Mouse (Mus musculus) lung, embryonic 14.5 days (tissue): ENCODE results near the gene Cd2ap. TPM values are rescaled to one million over a fixed set of nuclear protein-coding genes. Genes with fewer than 3 reads are reported as not detected.

Experiments
- ATAC-seq: fragments of 200-750 bp; cut with Nextera tagmentation; 2 replicates; pipeline ENCODE4 v1.8.0; 2017; ENCODE audit warnings: mild to moderate bottlenecking, moderate TSS enrichment, moderate library complexity; ENCODE audit not compliant: insufficient read depth
- DNase-seq: peaks from one replicate; pipeline ENCODE4 v3.0.0-alpha.2; 2015
- H3K27ac ChIP-seq: fragments of 300-500 bp; sonication (generic); 2 replicates; pipeline ENCODE4 v1.5.1; 2014; ENCODE audit warnings: low read depth, mild to moderate bottlenecking, moderate library complexity
- H3K27me3 ChIP-seq: fragments of 300-500 bp; sonication (generic); 2 replicates; pipeline ENCODE4 v1.6.1; 2014; ENCODE audit warnings: low read length, control low read depth; ENCODE audit not compliant: insufficient read depth
- H3K36me3 ChIP-seq: fragments of 300-500 bp; sonication (generic); 2 replicates; pipeline ENCODE4 v1.6.1; 2014; ENCODE audit warnings: control low read depth; ENCODE audit not compliant: insufficient read depth
- H3K4me1 ChIP-seq: fragments of 300-500 bp; sonication (generic); 2 replicates; pipeline ENCODE4 v1.6.1; 2014; ENCODE audit warnings: antibody characterized with exemption, control low read depth; ENCODE audit not compliant: insufficient read depth
- H3K4me2 ChIP-seq: fragments of 300-500 bp; sonication (generic); 2 replicates; pipeline ENCODE4 v1.6.1; 2014; ENCODE audit warnings: mild to moderate bottlenecking
- H3K4me3 ChIP-seq: fragments of 300-500 bp; sonication (generic); 2 replicates; pipeline ENCODE4 v1.5.1; 2014; ENCODE audit warnings: low read depth, low read length
- H3K9ac ChIP-seq: fragments of 300-500 bp; sonication (generic); 2 replicates; pipeline ENCODE4 v1.6.1; 2014
- H3K9me3 ChIP-seq: fragments of 300-500 bp; sonication (generic); 2 replicates; pipeline ENCODE4 v1.6.1; 2016; ENCODE audit warnings: low read depth, low read length, control low read depth
- CTCF ChIP-seq: IDR thresholded peaks from 2 replicates; pipeline ENCODE4 v1.5.1; 2016; ENCODE audit warnings: antibody characterized with exemption, low read depth
- WGBS: fragments of 180-500 bp; shearing (Covaris S2); extraction: QIAGEN DNeasy Blood & Tissue Kit; methylation state at CpG from one replicate; pipeline ENCODE4 v1.1.7; 2014; 5-methylcytosine and 5-hydroxymethylcytosine counted together
- polyA plus RNA-seq: library from polyadenylated mRNA; unstranded; fragments of >200 nt; fragmentation: Nextera tagmentation; extraction: Ambion mirVana; gene quantifications from 2 replicates; pipeline ENCODE4 v1.2.1, GENCODE M21; 2014

The Cd2ap gene
- polyA plus RNA-seq, 1 experiment from 2014 or later, result 38.1 TPM

GRCm38 (mm10) chr17:42745657-42746420 is 130.6 kb downstream of the Cd2ap start:
- no peak for TF ChIP-seq CTCF
- H3K4me1 ChIP-seq, result no peaks in the 10 kb centered on the region
- H3K4me3 ChIP-seq, result no peak overlapping the region
- H3K9ac ChIP-seq, result no peak overlapping the region
- no peaks in the 10 kb centered on the region for H3K9me3 ChIP-seq
- no peaks in the 10 kb centered on the region for H3K27me3 ChIP-seq
- H3K4me2 ChIP-seq, result no peak overlapping the region
- DNase-seq, result no peak
- ATAC-seq, result no peak
- no peak overlapping the region for H3K27ac ChIP-seq
- no peaks in the 10 kb centered on the region for H3K36me3 ChIP-seq
- WGBS, result 65% methylated on average over 6 of the region's 6 CpGs

Other genes starting within 250 kb of the Cd2ap start
- not detected in 2 replicates for gene Adgrf4, start 184.4 kb downstream of the Cd2ap start, polyA plus RNA-seq
- 0.05 and 0.11 TPM in 2 replicates for gene Adgrf2, start 134.5 kb downstream of the Cd2ap start, polyA plus RNA-seq
- 39.6 and 41.1 TPM in 2 replicates for gene Tnfrsf21, start 139.9 kb upstream of the Cd2ap start, polyA plus RNA-seq